Mouse (Mus musculus): ENCODE data around the gene Ids. TPM values are rescaled to one million over a fixed set of nuclear protein-coding genes. Genes with fewer than 3 reads are reported as not detected.
"Not testable (repeated sequence)": the region's sequence is repeated elsewhere in the genome, so short reads cannot be mapped to it uniquely, and the experiment has no call there.

Ids gene
- total and polyA plus RNA-seq, 3 experiments, result 3.1 to 8.1 TPM; not detected in 1

DNA sequence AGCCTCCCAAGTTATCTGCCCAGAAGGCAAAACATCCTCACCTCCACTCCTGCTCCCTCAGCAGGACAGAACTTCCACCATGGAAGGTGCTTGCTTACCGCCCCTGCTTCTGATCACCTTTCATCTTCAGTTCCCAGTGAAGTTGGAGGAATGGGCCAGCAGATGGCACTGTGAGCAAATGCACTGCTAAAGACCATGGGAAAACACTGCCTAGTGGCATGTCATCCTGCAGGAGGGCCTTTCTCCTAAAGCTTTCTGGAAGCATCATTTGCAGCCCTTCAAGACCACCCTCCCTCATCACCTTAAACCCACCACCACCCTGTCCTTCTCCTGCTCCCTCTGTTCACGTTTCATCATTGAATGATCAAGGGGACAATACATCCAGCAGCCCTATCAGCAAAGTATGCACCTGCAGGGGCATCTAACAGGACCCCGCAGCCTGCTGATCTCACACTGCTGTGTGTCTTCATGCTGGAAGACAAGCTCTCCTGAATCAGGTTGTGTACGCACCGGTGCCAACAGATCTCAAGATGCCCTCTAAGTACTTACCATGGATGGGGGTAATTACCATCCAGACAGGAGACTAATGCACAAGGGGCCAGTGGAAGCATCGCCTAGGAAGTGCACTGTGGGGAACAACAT lies 9.7 kb upstream of the Ids start:
- peak in 1 of 3 experiments; percentile 7; a peak in 1 of 6 replicates for TF ChIP-seq CTCF (IDR thresholded peaks at IDR 0.05 in 2 of 3, conservative IDR thresholded peaks at IDR 0.05 in 1 of 3; ENCODE audit: control insufficient read depth in 1 of 3, insufficient read depth in 1 of 3, low read depth in 2 of 3, low read length in 3 of 3, poor library complexity in 1 of 3, severe bottlenecking in 1 of 3)
- H3K9me3 ChIP-seq (replicated peaks; ENCODE audit: insufficient read depth, low read length); H3K79me2 ChIP-seq (ENCODE audit: control insufficient read depth, insufficient read depth, low read length, poor library complexity); DNase-seq (ENCODE audit: low read depth, low spot score); H3K4me1 ChIP-seq (ENCODE audit: control insufficient read depth in 1 of 2, insufficient read depth in 2 of 2, low read length in 2 of 2); H3K36me3 ChIP-seq (ENCODE audit: control insufficient read depth in 1 of 2, insufficient read depth in 2 of 2, low read length in 2 of 2); H3K27me3 ChIP-seq (ENCODE audit: control insufficient read depth in 1 of 2, insufficient read depth in 2 of 2, low read length in 2 of 2); H3K9ac ChIP-seq (ENCODE audit: control insufficient read depth, low read depth, low read length, poor library complexity, severe bottlenecking); H3K27ac ChIP-seq (ENCODE audit: control insufficient read depth, low read depth, low read length); H3K4me3 ChIP-seq (ENCODE audit: control insufficient read depth in 1 of 2, insufficient read depth in 1 of 2, low read depth in 2 of 2, low read length in 2 of 2): not testable (repeated sequence)

DNA sequence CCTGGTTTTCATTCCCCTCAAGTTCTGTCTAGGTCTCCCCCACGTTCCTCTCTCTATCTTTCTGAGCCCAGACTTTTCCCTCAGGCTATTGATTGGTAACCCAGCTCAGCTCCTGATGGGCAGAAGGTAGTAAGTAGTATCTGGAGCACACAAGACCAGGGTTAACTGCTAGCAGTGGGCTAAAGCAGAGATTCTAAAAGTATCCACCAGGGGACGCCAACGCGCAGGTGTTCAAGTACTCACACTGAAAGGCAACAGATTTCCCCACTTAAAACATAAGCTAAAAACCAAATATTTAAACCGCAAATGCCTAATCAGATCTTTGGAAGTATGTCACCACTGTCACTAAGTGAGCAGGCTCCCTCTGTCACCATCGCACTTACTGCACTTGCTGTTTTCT lies 4.9 kb upstream of the Ids start:
- not testable (repeated sequence) for DNase-seq (ENCODE audit: low read depth, low spot score); H3K79me2 ChIP-seq (ENCODE audit: control insufficient read depth, insufficient read depth, low read length, poor library complexity); H3K27ac ChIP-seq (ENCODE audit: control insufficient read depth, low read depth, low read length); H3K4me3 ChIP-seq (ENCODE audit: control insufficient read depth in 1 of 2, insufficient read depth in 1 of 2, low read depth in 2 of 2, low read length in 2 of 2); H3K36me3 ChIP-seq (ENCODE audit: control insufficient read depth in 1 of 2, insufficient read depth in 2 of 2, low read length in 2 of 2); H3K9me3 ChIP-seq (replicated peaks; ENCODE audit: insufficient read depth, low read length); H3K27me3 ChIP-seq (ENCODE audit: control insufficient read depth in 1 of 2, insufficient read depth in 2 of 2, low read length in 2 of 2); H3K9ac ChIP-seq (ENCODE audit: control insufficient read depth, low read depth, low read length, poor library complexity, severe bottlenecking); H3K4me1 ChIP-seq (ENCODE audit: control insufficient read depth in 1 of 2, insufficient read depth in 2 of 2, low read length in 2 of 2)

DNA sequence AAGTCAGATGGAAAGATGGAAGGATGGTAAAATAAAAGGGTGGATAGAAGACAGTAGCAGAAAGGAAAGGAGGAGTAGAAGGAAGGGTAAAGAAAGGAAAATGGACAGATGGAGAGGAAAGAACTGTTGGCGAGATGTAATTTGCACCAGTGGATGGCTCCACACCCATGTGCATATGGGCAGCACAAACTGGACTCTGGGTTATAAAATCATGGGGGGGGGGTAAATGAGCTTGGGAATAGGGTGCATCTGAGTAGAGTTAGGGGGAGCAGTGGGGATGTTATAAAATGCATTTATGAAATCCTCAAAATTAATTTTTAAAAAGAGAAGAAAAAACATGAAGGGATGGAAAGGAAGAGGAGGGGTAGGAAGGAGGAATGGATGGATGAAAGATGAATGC lies 682 bp downstream of the Ids start:
- no peak overlapping the region; the same call in 1 of the 2 replicates for H3K27ac ChIP-seq (ENCODE audit: control insufficient read depth, low read depth, low read length)
- TF ChIP-seq EP300 (IDR thresholded peaks at IDR 0.05; ENCODE audit: low read depth in 1 of 2, low read length in 2 of 2) (no peak), KAT2A (conservative IDR thresholded peaks at IDR 0.05; ENCODE audit: low read depth, low read length) (no peak), MEF2A (IDR thresholded peaks at IDR 0.05; ENCODE audit: extremely low read depth, insufficient replicate concordance, low read depth, low read length, poor library complexity, severe bottlenecking) (no peak), RAD21 (IDR thresholded peaks at IDR 0.05; ENCODE audit: low read depth, low read length) (no peak), CHD2 (IDR thresholded peaks at IDR 0.05; ENCODE audit: low read length) (no peak), CHD1 (IDR thresholded peaks at IDR 0.05; ENCODE audit: low read depth, low read length) (no peak), ZNF384 (IDR thresholded peaks at IDR 0.05; ENCODE audit: low read depth, low read length) (no peak), NELFE (IDR thresholded peaks at IDR 0.05; ENCODE audit: low read depth, low read length) (no peak), E2F4 (IDR thresholded peaks at IDR 0.05; ENCODE audit: borderline replicate concordance, low read depth, low read length) (no peak), MYB (IDR thresholded peaks at IDR 0.05; ENCODE audit: low read depth, low read length) (no peak), RCOR1 (IDR thresholded peaks at IDR 0.05; ENCODE audit: low read depth, low read length) (no peak), SMC3 (IDR thresholded peaks at IDR 0.05; ENCODE audit: low read depth, low read length) (no peak), POLR2AphosphoS5 (IDR thresholded peaks at IDR 0.05; ENCODE audit: borderline replicate concordance, low read depth, low read length) (no peak), ZC3H11A (IDR thresholded peaks at IDR 0.05; ENCODE audit: low read depth, low read length) (no peak), MAZ (IDR thresholded peaks at IDR 0.05; ENCODE audit: low read depth, low read length) (no peak), GATA1 (IDR thresholded peaks at IDR 0.05; ENCODE audit: low read depth, low read length) (no peak), TCF12 (IDR thresholded peaks at IDR 0.05; ENCODE audit: low read depth, low read length) (no peak), POLR2A (IDR thresholded peaks at IDR 0.05; ENCODE audit: control insufficient read depth in 1 of 2, insufficient read depth in 1 of 2, low read depth in 1 of 2, low read length in 2 of 2, poor library complexity in 1 of 2) (no peak)
- no peak for DNase-seq (ENCODE audit: low read depth, low spot score)
- no peaks in the 10 kb centered on the region; a peak in 1 of 4 replicates for H3K4me1 ChIP-seq (ENCODE audit: control insufficient read depth in 1 of 2, insufficient read depth in 2 of 2, low read length in 2 of 2)
- no peaks in the 10 kb centered on the region; a peak in 1 of 4 replicates for H3K36me3 ChIP-seq (ENCODE audit: control insufficient read depth in 1 of 2, insufficient read depth in 2 of 2, low read length in 2 of 2)
- H3K27me3 ChIP-seq (ENCODE audit: control insufficient read depth in 1 of 2, insufficient read depth in 2 of 2, low read length in 2 of 2), result no peaks in the 10 kb centered on the region
- H3K9ac ChIP-seq (ENCODE audit: control insufficient read depth, low read depth, low read length, poor library complexity, severe bottlenecking), result peak overlapping the region; percentile 75
- peak overlapping the region; percentile 50 to 80 for H3K4me3 ChIP-seq (ENCODE audit: control insufficient read depth in 1 of 2, insufficient read depth in 1 of 2, low read depth in 2 of 2, low read length in 2 of 2)
- H3K9me3 ChIP-seq (replicated peaks; ENCODE audit: insufficient read depth, low read length), result no peaks in the 10 kb centered on the region
- no peaks in the 10 kb centered on the region for H3K79me2 ChIP-seq (ENCODE audit: control insufficient read depth, insufficient read depth, low read length, poor library complexity)
